Mouse (Mus musculus): Measurements from ENCODE around the gene Alox12e. TPM values are rescaled to one million over a fixed set of nuclear protein-coding genes. Genes with fewer than 3 reads are reported as not detected.

The Alox12e gene
- total RNA-seq, 1 experiment from 2014 or later: not detected

GRCm38 (mm10) chr11:70284757-70285156 is 37.7 kb downstream of the Alox12e start:
- no peak for DNase-seq

- no peak for DNase-seq
Observed at GRCm38 (mm10) chr11:70283666-70284065, 38.8 kb downstream of the Alox12e start.

- peak; percentile 14 for DNase-seq
Observed at GRCm38 (mm10) chr11:70280441-70280840, 42.0 kb downstream of the Alox12e start.

- no peak for DNase-seq
Observed at GRCm38 (mm10) chr11:70278961-70279360, 43.5 kb downstream of the Alox12e start.

GRCm38 (mm10) chr11:70271641-70272040 is 50.8 kb downstream of the Alox12e start:
- no peak for DNase-seq

GRCm38 (mm10) chr11:70266405-70266804 is 56.0 kb downstream of the Alox12e start:
- no peak for DNase-seq

GRCm38 (mm10) chr11:70265819-70266218 is 56.6 kb downstream of the Alox12e start:
- no peak for DNase-seq

Other genes starting within 250 kb of the Alox12e start
- 2.9 and 4.1 TPM in 2 replicates for gene Asgr2, start 230.0 kb downstream of the Alox12e start, total RNA-seq (2021)
- 2.2 and 2.6 TPM in 2 replicates for gene Mgl2, start 192.3 kb downstream of the Alox12e start, total RNA-seq (2021)
- gene Clec10a, start 166.4 kb downstream of the Alox12e start, total RNA-seq (2021): 0.81 and 2.0 TPM in 2 replicates
- gene Slc16a11, start 109.9 kb downstream of the Alox12e start, total RNA-seq (2021): 2.4 TPM in 1 of 2 replicates, not detected in the other
- gene Slc16a13, start 101.6 kb downstream of the Alox12e start, total RNA-seq (2021): 3.7 and 4.9 TPM in 2 replicates
- 12.2 and 20.5 TPM in 2 replicates for gene Bcl6b, start 92.8 kb downstream of the Alox12e start, total RNA-seq (2021)
- 45.8 and 59.1 TPM in 2 replicates for gene 0610010K14Rik, start 84.7 kb downstream of the Alox12e start, total RNA-seq (2021)
- gene Gm21988, start 82.8 kb downstream of the Alox12e start, total RNA-seq (2021): 7.1 and 7.2 TPM in 2 replicates
- 271 and 305 TPM in 2 replicates for gene Rnasek, start 82.8 kb downstream of the Alox12e start, total RNA-seq (2021)
- gene Alox12, start 67.3 kb downstream of the Alox12e start, total RNA-seq (2021): 1.5 and 1.8 TPM in 2 replicates
- 2.1 and 2.7 TPM in 2 replicates for gene Alox15, start 29.4 kb upstream of the Alox12e start, total RNA-seq (2021)
- 23.3 and 26.7 TPM in 2 replicates for gene Pelp1, start 87.4 kb upstream of the Alox12e start, total RNA-seq (2021)
- 17.1 and 29.9 TPM in 2 replicates for gene Arrb2, start 110.0 kb upstream of the Alox12e start, total RNA-seq (2021)
- gene Med11, start 129.3 kb upstream of the Alox12e start, total RNA-seq (2021): 23.0 and 25.4 TPM in 2 replicates
- 1.5 and 1.8 TPM in 2 replicates for gene Zmynd15, start 136.8 kb upstream of the Alox12e start, total RNA-seq (2021)
- 5.5 and 7.1 TPM in 2 replicates for gene Cxcl16, start 137.4 kb upstream of the Alox12e start, total RNA-seq (2021)
- gene Tm4sf5, start 182.6 kb upstream of the Alox12e start, total RNA-seq (2021): not detected in 2 replicates
- not detected in 2 replicates for gene Vmo1, start 192.0 kb upstream of the Alox12e start, total RNA-seq (2021)
- 1.2 TPM in 1 of 2 replicates, not detected in the other for gene Gltpd2, start 196.6 kb upstream of the Alox12e start, total RNA-seq (2021)
- gene Psmb6, start 202.7 kb upstream of the Alox12e start, total RNA-seq (2021): 254 and 270 TPM in 2 replicates
- not detected in 2 replicates for gene Gm40193, start 210.3 kb upstream of the Alox12e start, total RNA-seq (2021)
- gene Pld2, start 217.4 kb upstream of the Alox12e start, total RNA-seq (2021): 8.7 and 14.5 TPM in 2 replicates
- 45.7 and 58.9 TPM in 2 replicates for gene Mink1, start 240.3 kb upstream of the Alox12e start, total RNA-seq (2021)